Mouse (Mus musculus) liver, embryonic 14.5 days (tissue): ENCODE data around the gene Ugt1a7c.

Experiments used
- CTCF ChIP-seq: IDR thresholded peaks from 2 replicates; pipeline ENCODE4 v1.5.1; 2016; ENCODE audit warnings: antibody characterized with exemption, low read depth, control low read depth
- EP300 ChIP-seq: IDR thresholded peaks from 2 replicates; pipeline ENCODE4 v1.6.1; 2016; ENCODE audit warnings: antibody characterized with exemption, low read depth

DNA sequence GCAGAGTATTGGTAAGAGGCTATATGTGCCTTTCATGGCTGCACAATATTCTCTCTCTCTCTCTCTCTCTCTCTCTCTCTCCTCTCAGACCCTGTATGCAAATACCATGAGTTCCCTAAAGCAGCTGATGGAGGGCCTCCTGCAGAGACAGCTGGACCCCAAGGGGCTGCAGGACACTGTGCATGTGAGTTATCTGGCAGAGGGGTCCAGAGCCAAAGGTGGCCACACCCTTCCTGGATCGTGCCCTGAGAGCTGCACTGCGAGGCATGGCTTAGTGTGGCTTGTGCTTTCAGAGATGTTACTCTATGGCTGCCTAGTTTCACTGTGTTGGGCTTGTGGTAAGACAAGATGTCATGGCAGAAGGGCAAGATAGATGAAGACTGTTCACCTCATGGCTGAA, 152.8 kb downstream of the Ugt1a7c start:
- TF ChIP-seq CTCF (no peak), EP300 (no peak)
